10 mouse cellular contexts compared by ENCODE assay signal in the genomic region with DNA sequence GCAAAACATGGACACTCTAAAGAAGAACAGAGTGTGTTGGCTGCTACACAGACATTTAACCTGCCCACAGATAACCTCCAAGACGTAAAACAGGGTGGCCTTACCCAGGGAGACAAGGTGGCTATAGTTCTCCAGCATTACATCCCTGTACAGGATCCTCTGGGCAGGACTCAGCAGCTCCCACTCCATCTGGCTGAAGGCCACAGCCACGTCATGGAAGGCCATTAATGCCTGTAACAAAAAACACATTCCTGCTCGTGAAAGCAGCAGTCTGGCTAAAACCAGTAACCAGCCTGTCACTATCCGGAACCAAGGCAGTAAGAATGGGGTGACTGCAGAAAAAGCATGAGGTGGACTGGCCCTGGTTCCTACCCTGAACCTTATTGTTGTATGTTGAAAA. TPM values are rescaled to one million over a fixed set of nuclear protein-coding genes. Genes with fewer than 3 reads are reported as not detected.
DNase-seq lines count a peak whose midpoint lies in the region; ATAC-seq lines count a peak whose summit lies in the region.
"Had no signal": no experiment of that assay in that cellular context is flagged by ENCODE, and none has a peak within 500 bp of the region (broad histone marks: within the 10 kb centered on the region; RNA-seq: fewer than 3 reads in every experiment).

No protein-coding gene starts in this region.

- H3K4me3 ChIP-seq in hindbrain, embryonic 14.5 days (replicated peaks; ENCODE audit: low read length) = no peak overlapping the region
- no peak overlapping the region for H3K4me3 ChIP-seq in hindbrain, embryonic 10.5 days
- H3K4me3 ChIP-seq: hindbrain, embryonic 15.5 days had no signal

- H3K4me1 ChIP-seq in hindbrain, embryonic 14.5 days (replicated peaks; ENCODE audit: control insufficient read depth, insufficient read depth, low read length) = peaks cover 5% of the 10 kb centered on the region; the same call in 1 of the 2 replicates
- peaks cover 10% of the 10 kb centered on the region for H3K4me1 ChIP-seq in hindbrain, embryonic 10.5 days (replicated peaks)

- H3K9me3 ChIP-seq in hindbrain, embryonic 14.5 days (ENCODE audit: control insufficient read depth, low read length) = peaks cover 12% of the 10 kb centered on the region
- peaks cover 10% of the 10 kb centered on the region; the same call in 1 of the 2 replicates for H3K9me3 ChIP-seq in hindbrain, embryonic 10.5 days

- H3K27ac ChIP-seq in hindbrain, embryonic 14.5 days = 0 out of 2 replicates have a peak overlapping the region, but pooled peaks have one; percentile 43
- no peak overlapping the region for H3K27ac ChIP-seq in hindbrain, embryonic 10.5 days
- H3K27ac ChIP-seq: hindbrain, embryonic 15.5 days had no signal

- 64% methylated on average over 4 of the region's 4 CpGs for WGBS in hindbrain, embryonic 14.5 days
- WGBS in hindbrain, embryonic 10.5 days = 80% methylated on average over 4 of the region's 4 CpGs

- H3K27me3 ChIP-seq in hindbrain, embryonic 14.5 days (ENCODE audit: control insufficient read depth, insufficient read depth, low read length) = no peaks in the 10 kb centered on the region
- H3K27me3 ChIP-seq in hindbrain, embryonic 10.5 days (ENCODE audit: insufficient read depth, poor library complexity, severe bottlenecking) = no peaks in the 10 kb centered on the region
- H3K27me3 ChIP-seq: hindbrain, embryonic 15.5 days had no signal

- H3K4me2 ChIP-seq in hindbrain, embryonic 14.5 days (replicated peaks) = no peak overlapping the region

- DNase-seq in hindbrain, embryonic 14.5 days (ENCODE audit: low spot score) = peak; percentile 41
- DNase-seq in hindbrain, embryonic 10.5 days (ENCODE audit: low spot score) = no peak
- DNase-seq in adrenal gland, postnatal 25 days = peak; percentile 42
- peak; percentile 71 to 78 for DNase-seq in kidney, adult 8-10 months
- DNase-seq in lung, postnatal 10 days = peak; percentile 73
- DNase-seq in right cerebral cortex, postnatal 10 days (ENCODE audit: low spot score in 2 of 2) = no peak
- no peak for DNase-seq in layer of hippocampus, postnatal 14 days (ENCODE audit: low spot score in 2 of 2)
- DNase-seq: thymus, adult 2 months had no signal

- no peak overlapping the region for H3K9ac ChIP-seq in hindbrain, embryonic 14.5 days
- H3K9ac ChIP-seq: hindbrain, embryonic 15.5 days had no signal

- peaks cover 27% of the 10 kb centered on the region for H3K36me3 ChIP-seq in hindbrain, embryonic 14.5 days (replicated peaks; ENCODE audit: control insufficient read depth, insufficient read depth)
- peaks cover 41% of the 10 kb centered on the region for H3K36me3 ChIP-seq in hindbrain, embryonic 10.5 days

- ATAC-seq in hindbrain, embryonic 14.5 days (ENCODE audit: low FRiP score) = no peak
- ATAC-seq in inflammation-experienced regulatory T-cells, adult 6 months = no peak

RNA-seq across cellular contexts. Expression of a gene that starts 14.6 kb away (rescaled TPM):
- 6.8 and 9.4 TPM in 2 replicates for polyA plus RNA-seq in hindbrain, embryonic 14.5 days (2014; fragmentation: Nextera tagmentation; extraction: Ambion mirVana)
- polyA plus RNA-seq in hindbrain, embryonic 10.5 days (2016; fragmentation: Nextera tagmentation; extraction: Ambion mirVana) = 4.4 and 4.9 TPM in 2 replicates
- total RNA-seq in adrenal gland, postnatal 25 days (2021) = 9.4 and 12.2 TPM in 2 replicates
- polyA plus RNA-seq in inflammation-experienced regulatory T-cells, adult 6 months (2017; shearing (Covaris generic)) = 10 to 100 TPM; 10.2 to 16.5 (median 11.7) TPM
- 10 to 100 TPM; 21.4 to 21.8 TPM for total RNA-seq in layer of hippocampus, postnatal 14 days (2021)

RNA-seq across cellular contexts. Expression of a gene that starts 14.7 kb away (rescaled TPM):
- polyA plus RNA-seq in hindbrain, embryonic 14.5 days (2014; fragmentation: Nextera tagmentation; extraction: Ambion mirVana) = 2.9 and 3.4 TPM in 2 replicates
- 2.6 and 2.8 TPM in 2 replicates for polyA plus RNA-seq in hindbrain, embryonic 10.5 days (2016; fragmentation: Nextera tagmentation; extraction: Ambion mirVana)
- total RNA-seq in adrenal gland, postnatal 25 days (2021) = not detected in 2 replicates
- polyA plus RNA-seq in inflammation-experienced regulatory T-cells, adult 6 months (2017; shearing (Covaris generic)) = 1 to 10 TPM; 4.4 to 8.1 (median 5.4) TPM
- total RNA-seq in layer of hippocampus, postnatal 14 days (2021) = 1 to 10 TPM; 1.0 to 2.2 TPM
- polyA plus RNA-seq: thymus, adult 2 months had no signal

Comparison
In these comparisons a context has a peak if more than half of its experiments do, and no peak if none do; other contexts are left out.
1. DNase-seq: peak in hindbrain, embryonic 14.5 days (single experiment), adrenal gland, postnatal 25 days (single experiment), kidney, adult 8-10 months (2 of 2) and lung, postnatal 10 days (single experiment); none in hindbrain, embryonic 10.5 days (single experiment), right cerebral cortex, postnatal 10 days (0 of 2) and layer of hippocampus, postnatal 14 days (0 of 2).